Mouse (Mus musculus) layer of hippocampus, adult 8-10 months (tissue): ENCODE data around the gene Prkcz. TPM values are rescaled to one million over a fixed set of nuclear protein-coding genes. Genes with fewer than 3 reads are reported as not detected.
A peak's percentile ranks its signal among the peaks of the same experiment; 100 is the strongest.

ENCODE experiments used
- DNase-seq, 2 experiments: peaks; one replicate each; pipeline ENCODE4 v3.0.0; 2022; ENCODE audit warnings: low spot score in 2 of 2
- total RNA-seq, 4 experiments: library from RNA; stranded (reverse); gene quantifications; 2 replicates each; pipeline ENCODE4 v1.2.4; 2022

Prkcz gene
- total RNA-seq, 4 experiments from 2014 or later: 144 to 189 (median 169) TPM

DNA sequence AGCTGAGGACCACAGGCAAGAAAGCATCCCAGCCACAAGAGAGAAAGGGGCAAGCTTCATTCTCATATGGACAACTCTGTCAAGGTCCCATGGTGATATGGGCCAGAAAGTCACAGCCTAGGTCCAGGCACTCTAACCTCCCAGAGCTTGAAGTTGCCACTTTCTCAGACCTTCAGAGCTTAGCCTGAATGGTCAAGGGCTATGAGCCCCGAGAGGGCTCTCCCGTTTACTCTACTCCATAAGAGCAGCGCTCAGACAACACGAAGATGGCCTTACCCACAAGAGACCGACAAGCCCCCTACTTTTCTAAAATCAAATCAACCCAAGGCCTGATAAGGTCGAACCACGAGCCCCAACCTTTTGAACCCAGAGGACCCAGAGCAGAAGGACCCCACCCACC, 140.1 kb downstream of the Prkcz start:
- no peak for DNase-seq

GRCm38 (mm10) chr4:155220213-155221100, 140.7 kb downstream of the Prkcz start:
- DNase-seq: no peak

- DNase-seq: no peak
These were observed 141.6 kb downstream of the Prkcz start for GRCm38 (mm10) chr4:155219271-155220212.

GRCm38 (mm10) chr4:155218104-155218732, 142.9 kb downstream of the Prkcz start:
- no peak for DNase-seq

GRCm38 (mm10) chr4:155217241-155218103, 143.7 kb downstream of the Prkcz start:
- DNase-seq: no peak

DNA sequence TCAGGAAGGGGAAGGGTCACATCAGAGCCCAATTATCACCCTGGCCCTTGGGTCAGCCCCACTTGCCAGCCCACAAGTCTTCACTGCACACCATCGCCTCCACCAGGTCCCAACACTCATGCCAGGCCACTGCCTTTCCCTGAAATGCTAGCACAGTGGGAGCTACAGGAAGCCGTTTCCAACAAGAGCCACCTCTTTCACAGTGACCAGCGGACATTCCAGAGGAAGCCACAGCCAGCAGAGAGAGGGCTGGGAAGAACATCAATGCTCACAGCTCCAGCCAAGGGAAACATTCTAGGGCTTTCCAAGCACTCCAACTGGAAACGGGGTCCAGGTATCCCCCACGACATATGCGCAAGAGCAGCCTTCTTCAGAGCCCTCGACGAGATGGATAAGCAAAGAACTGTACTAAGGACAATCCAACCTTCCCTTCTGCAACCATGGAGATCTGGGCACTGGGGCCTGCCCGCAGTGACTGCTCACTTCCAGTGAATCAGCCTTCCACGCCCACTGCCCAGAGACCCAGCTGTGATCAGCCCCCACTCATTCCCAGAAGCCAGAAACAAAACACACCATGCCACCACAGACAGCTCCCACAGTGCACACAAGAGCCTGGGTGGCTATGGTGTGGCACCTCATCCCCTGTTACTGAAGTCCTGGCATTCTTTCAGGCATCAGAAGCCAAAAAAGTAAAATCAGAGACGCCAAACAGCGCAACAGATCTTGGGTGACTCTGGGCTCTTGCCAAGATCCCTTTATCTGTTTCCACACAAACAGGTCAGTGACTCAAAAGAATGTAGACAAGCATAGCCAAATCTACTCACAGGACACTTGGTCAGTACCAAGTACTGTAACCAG, 145.2 kb downstream of the Prkcz start:
- DNase-seq: peak in 1 of 2 experiments; percentile 47

DNA sequence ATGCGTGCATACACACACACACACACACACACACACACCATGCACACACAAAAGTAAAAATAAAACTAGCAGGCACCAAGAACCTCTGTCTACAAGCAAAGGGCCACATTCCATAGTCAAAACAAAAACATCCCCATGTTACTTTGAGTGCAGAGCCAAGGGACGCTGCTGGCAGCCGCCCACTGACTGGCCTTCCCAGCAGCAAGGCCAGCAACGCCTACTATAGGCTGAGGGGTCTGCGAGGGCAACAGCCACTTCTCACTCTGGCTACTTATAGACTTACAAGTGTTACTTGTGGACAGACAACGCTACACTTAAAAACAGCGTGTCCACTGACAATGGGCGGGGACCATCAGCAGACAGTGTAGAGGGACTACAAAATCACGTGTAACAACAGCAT, 146.0 kb downstream of the Prkcz start:
- DNase-seq: no peak

GRCm38 (mm10) chr4:155214793-155215192, 146.4 kb downstream of the Prkcz start:
- no peak for DNase-seq

DNA sequence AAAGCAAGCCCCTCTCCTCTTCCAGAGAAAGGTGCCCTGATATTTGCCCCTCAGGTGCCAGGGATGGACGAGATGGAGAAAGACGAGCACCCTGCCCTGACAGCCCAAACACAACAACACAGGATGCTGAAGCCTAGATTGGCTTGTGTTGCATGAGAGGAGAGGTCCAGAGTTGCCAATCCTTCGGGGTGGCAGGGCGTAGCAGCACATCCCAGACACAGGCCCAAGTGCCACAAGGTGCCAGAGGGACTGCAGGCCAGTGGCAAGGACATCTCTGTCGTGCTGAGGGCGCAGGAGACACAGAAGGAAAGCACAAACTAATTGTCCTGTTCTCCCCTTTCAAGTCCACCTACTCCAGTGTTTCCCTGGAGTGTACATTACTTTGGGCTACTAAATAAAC, 147.0 kb downstream of the Prkcz start:
- DNase-seq: no peak

DNA sequence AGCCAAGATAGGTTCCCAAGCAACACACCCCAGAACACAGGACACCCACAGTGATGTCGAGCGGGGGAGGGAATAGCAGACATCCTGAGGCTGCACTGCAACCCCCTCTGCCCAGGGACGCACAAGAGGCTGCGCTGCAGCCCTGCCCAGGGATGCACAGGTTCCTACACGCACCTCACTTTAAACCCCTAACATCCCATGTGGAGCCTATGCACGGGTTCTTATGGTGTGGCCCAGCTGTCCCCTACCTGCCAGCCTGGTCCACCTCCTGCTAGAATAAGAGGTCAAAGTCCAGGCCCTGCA, 147.5 kb downstream of the Prkcz start:
- no peak for DNase-seq

DNA sequence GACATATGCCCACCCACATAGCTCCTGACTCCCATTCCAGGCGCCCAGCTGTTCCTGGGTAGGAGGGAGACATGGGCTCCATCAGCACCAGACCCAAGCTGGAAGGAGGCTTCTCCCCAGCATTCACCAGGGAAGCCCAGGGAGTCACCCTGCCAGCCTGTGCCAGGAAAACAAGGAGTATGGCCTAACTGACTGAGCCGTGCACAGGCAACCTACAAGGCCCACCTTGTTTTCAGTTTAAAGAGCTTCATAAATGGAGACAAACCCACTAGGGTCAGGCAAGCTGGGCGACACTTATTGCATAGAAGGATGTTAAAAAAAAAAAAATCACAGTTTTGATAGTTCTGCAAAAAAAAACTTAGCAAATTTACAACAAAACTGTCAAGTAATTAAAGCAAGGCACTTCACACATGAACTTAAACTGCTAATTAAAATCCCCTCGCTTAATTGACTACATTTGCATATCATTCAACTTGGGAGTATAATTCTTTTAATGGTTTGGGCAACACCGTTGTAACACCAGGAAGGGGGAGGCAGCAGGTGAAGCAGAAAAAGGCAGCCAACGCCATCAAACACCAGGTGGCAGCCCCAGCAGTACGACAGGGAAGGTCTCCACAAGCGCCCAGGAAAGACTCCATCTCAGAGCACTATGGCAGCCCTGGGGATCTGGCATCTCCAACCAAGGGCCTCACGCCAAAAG, 148.0 kb downstream of the Prkcz start:
- peak in 1 of 2 experiments; percentile 51 for DNase-seq

Other genes starting within 250 kb of the Prkcz start
- 100 to 1,000 TPM; 122 to 130 (median 125) TPM for gene Ski, start 138.8 kb downstream of the Prkcz start, total RNA-seq
- 10 to 100 TPM; 24.1 to 35.0 (median 31.4) TPM for gene Faap20, start 111.6 kb downstream of the Prkcz start, total RNA-seq
- 10 to 100 TPM; 23.0 to 25.0 (median 24.7) TPM for gene Gabrd, start 36.8 kb upstream of the Prkcz start, total RNA-seq
- 10 to 100 TPM; 11.0 to 16.5 (median 15.2) TPM for gene Cfap74, start 47.8 kb upstream of the Prkcz start, total RNA-seq
- gene Tmem52, start 107.8 kb upstream of the Prkcz start, total RNA-seq: 1 to 10 TPM; 1.9 to 4.0 (median 3.0) TPM
- 100 to 1,000 TPM; 649 to 753 (median 695) TPM for gene Gnb1, start 130.0 kb upstream of the Prkcz start, total RNA-seq
- 10 to 100 TPM; 52.2 to 69.2 (median 59.6) TPM for gene Nadk, start 201.0 kb upstream of the Prkcz start, total RNA-seq
- gene Slc35e2, start 240.1 kb upstream of the Prkcz start, total RNA-seq: 10 to 100 TPM; 36.1 to 48.6 (median 42.5) TPM